Mouse (Mus musculus): Measurements from ENCODE around the gene Hoxd3.
A peak's percentile ranks its signal among the peaks of the same experiment; 100 is the strongest.

Gene Hoxd3

GRCm38 (mm10) chr2:74711721-74712621 is at the start of gene Hoxd3, which contains the start of gene Hoxd4:
Gene Hoxd3 (plus strand): TSS chr2:74711927.
Gene Hoxd4 (plus strand): TSS chr2:74711929.
- DNase-seq: peak; percentile 80 to 87

- peak; percentile 74 to 77 for DNase-seq
Measured at GRCm38 (mm10) chr2:74663291-74663925, 48.3 kb upstream of the Hoxd3 start.

- no peak for DNase-seq
Measured at GRCm38 (mm10) chr2:74666411-74666810, 45.3 kb upstream of the Hoxd3 start.

- DNase-seq: peak in 1 of 2 experiments; percentile 44
Measured at GRCm38 (mm10) chr2:74667191-74667841, 44.4 kb upstream of the Hoxd3 start.

GRCm38 (mm10) chr2:74667842-74668357 is 43.8 kb upstream of the Hoxd3 start, which contains the start of gene Hoxd13:
Gene Hoxd13 (plus strand): TSS chr2:74668310.
- DNase-seq: no peak

GRCm38 (mm10) chr2:74668370-74669229 is 43.1 kb upstream of the Hoxd3 start:
- DNase-seq: peak in 1 of 2 experiments; percentile 17

- DNase-seq: no peak
Measured at GRCm38 (mm10) chr2:74669230-74669578, 42.5 kb upstream of the Hoxd3 start.

- DNase-seq: no peak
Measured at GRCm38 (mm10) chr2:74669650-74670235, 42.0 kb upstream of the Hoxd3 start.

GRCm38 (mm10) chr2:74670632-74671188 is 41.0 kb upstream of the Hoxd3 start:
- DNase-seq: no peak

GRCm38 (mm10) chr2:74671847-74672246 is 39.9 kb upstream of the Hoxd3 start:
- no peak for DNase-seq

GRCm38 (mm10) chr2:74672481-74673362 is 39.0 kb upstream of the Hoxd3 start:
- peak; percentile 65 to 74 for DNase-seq

GRCm38 (mm10) chr2:74673835-74674425 is 37.8 kb upstream of the Hoxd3 start:
- DNase-seq: no peak

GRCm38 (mm10) chr2:74674881-74675665 is 36.7 kb upstream of the Hoxd3 start, which contains the start of gene Hoxd12:
Gene Hoxd12 (plus strand): TSS chr2:74675013.
- no peak for DNase-seq

- no peak for DNase-seq
Measured at GRCm38 (mm10) chr2:74675666-74676282, 36.0 kb upstream of the Hoxd3 start.

GRCm38 (mm10) chr2:74676376-74677052 is 35.2 kb upstream of the Hoxd3 start:
- DNase-seq: no peak

- DNase-seq: no peak
Measured at GRCm38 (mm10) chr2:74677106-74677505, 34.6 kb upstream of the Hoxd3 start.

- DNase-seq: no peak
Measured at GRCm38 (mm10) chr2:74678891-74679595, 32.7 kb upstream of the Hoxd3 start, which contains the start of gene Hoxd11. Gene Hoxd11 (plus strand): TSS chr2:74679557.
